Mouse (Mus musculus): ENCODE measurements around the gene Ccdc33. TPM values are rescaled to one million over a fixed set of nuclear protein-coding genes. Genes with fewer than 3 reads are reported as not detected.

Gene Ccdc33
- total and polyA plus RNA-seq, 2 experiments from 2014 or later: 0.52 to 0.75 TPM

DNA sequence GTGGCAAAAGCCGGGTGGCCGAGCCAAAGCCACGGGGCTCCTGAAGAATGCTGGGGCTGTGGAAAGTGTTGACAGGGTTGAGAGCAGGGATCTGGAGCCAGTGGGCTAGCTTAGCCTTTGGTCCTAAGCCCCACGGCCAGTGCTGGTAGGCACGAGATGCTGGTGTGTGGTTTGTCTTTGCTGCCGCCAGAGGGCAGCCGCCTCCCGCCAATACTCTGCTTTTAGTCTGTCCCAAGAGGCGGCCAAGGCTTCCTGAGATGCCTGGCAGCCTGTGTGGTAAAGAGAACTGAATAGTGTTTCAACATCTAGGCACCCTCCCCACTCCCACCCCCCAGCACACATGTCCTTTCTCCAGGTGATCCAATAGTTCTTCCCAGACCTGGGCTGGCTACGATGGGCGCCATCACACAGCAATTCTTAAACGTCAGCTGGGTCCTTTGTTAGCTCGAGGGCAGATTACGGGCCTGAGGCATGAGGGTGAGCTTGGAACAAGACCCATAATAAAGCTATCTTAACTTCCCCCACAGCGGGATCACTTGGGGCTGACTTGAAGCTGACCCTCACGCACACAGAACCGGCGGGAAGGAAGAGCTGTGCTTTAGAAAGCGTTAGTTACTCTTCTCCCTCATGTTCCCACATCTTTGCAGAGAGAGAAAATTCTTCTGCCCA lies 80.0 kb downstream of the Ccdc33 start:
- Histone ChIP-seq H3K4me1 (ENCODE audit: insufficient read depth, low read length) (peaks cover 8% of the 10 kb centered on the region; the same call in 1 of the 2 replicates), H3K4me2 (ENCODE audit: low read depth, low read length) (no peak overlapping the region), H3K9me3 (ENCODE audit: low read length) (no peaks in the 10 kb centered on the region), H3K27ac (no peak overlapping the region), H3K4me3 (ENCODE audit: low read length) (no peak overlapping the region), H3K27me3 (ENCODE audit: insufficient read depth, low read length) (no peaks in the 10 kb centered on the region), H3K36me3 (ENCODE audit: insufficient read depth, low read length) (no peaks in the 10 kb centered on the region), H3K9ac (replicated peaks; ENCODE audit: low read length) (no peak overlapping the region)
- DNase-seq (ENCODE audit: low spot score) (peak; percentile 94), ATAC-seq (peak; percentile 85)
- 25% methylated on average over 19 of the region's 19 CpGs for WGBS
- TF ChIP-seq CTCF (IDR thresholded peaks at IDR 0.05; ENCODE audit: low read depth): peak; percentile 96

DNA sequence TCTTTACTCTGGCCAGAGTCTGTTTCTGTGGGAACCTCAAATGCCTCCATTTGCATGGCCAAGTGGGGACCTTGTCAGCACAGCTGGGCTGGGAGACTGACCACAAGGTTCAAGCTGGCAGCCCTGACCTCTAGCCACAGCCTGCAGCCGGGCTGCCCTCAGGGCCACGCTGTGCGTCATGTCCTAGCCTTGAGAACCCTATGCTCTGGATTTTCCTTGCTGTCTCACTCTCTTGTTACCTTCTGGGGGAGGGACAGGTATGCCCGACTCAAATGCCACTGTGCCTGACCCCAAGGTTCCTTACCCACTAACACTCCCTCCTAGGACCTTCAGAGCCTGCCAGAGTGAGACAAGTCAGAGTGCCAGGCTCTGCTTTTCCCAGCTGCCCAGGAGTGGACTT lies 81.7 kb downstream of the Ccdc33 start:
- DNase-seq (ENCODE audit: low spot score) (no peak), ATAC-seq (no peak)
- Histone ChIP-seq H3K4me1 (ENCODE audit: insufficient read depth, low read length) (peaks cover 8% of the 10 kb centered on the region; the same call in 1 of the 2 replicates), H3K9me3 (ENCODE audit: low read length) (no peaks in the 10 kb centered on the region), H3K27me3 (ENCODE audit: insufficient read depth, low read length) (no peaks in the 10 kb centered on the region), H3K27ac (no peak overlapping the region), H3K36me3 (ENCODE audit: insufficient read depth, low read length) (no peaks in the 10 kb centered on the region), H3K9ac (replicated peaks; ENCODE audit: low read length) (no peak overlapping the region), H3K4me3 (ENCODE audit: low read length) (no peak overlapping the region), H3K4me2 (ENCODE audit: low read depth, low read length) (no peak overlapping the region)
- 88% methylated on average over 4 of the region's 4 CpGs for WGBS
- no peak for TF ChIP-seq CTCF (IDR thresholded peaks at IDR 0.05; ENCODE audit: low read depth)

DNA sequence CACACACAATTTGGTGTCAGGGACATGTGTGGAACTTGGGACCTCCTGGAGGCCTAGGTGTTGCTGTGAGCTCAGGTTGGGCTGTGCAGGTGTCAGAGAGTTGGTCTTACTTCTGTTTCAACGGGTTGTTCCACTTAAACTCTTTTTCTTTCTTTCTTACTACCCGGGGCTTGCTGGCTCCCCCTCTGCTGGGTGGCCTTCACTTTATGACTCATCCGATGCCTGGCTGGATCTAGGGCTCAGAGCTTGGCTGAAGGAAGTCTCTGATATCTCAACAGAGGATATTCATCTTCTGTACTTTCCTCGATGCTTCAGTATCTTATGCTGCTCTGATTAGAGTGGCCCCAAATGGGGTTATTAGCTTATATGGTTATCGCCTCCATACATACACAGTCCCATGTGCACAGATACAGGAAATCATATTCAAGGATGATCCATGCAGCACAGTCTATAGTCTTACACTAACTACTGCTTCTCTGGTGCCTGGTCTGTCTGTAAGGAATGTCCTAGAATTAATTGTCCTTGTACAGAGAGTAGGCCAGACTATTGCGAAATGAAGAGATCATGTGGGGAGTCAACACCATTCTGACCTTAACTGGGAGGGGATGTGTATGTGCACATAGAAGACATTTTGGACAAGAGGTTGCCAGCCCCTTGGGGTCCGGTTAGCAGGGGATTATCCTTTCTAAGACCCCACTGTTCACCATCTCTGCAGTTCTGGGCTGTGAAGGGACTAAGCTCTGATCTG lies 82.5 kb downstream of the Ccdc33 start:
- H3K27me3 ChIP-seq (ENCODE audit: insufficient read depth, low read length): no peaks in the 10 kb centered on the region
- no peak overlapping the region for H3K9ac ChIP-seq (replicated peaks; ENCODE audit: low read length)
- no peak overlapping the region for H3K27ac ChIP-seq
- no peak for TF ChIP-seq CTCF (IDR thresholded peaks at IDR 0.05; ENCODE audit: low read depth)
- ATAC-seq (no peak), DNase-seq (ENCODE audit: low spot score) (no peak)
- no peak overlapping the region for H3K4me2 ChIP-seq (ENCODE audit: low read depth, low read length)
- no peaks in the 10 kb centered on the region for H3K36me3 ChIP-seq (ENCODE audit: insufficient read depth, low read length)
- no peaks in the 10 kb centered on the region for H3K9me3 ChIP-seq (ENCODE audit: low read length)
- no peak overlapping the region for H3K4me3 ChIP-seq (ENCODE audit: low read length)
- H3K4me1 ChIP-seq (ENCODE audit: insufficient read depth, low read length): peaks cover 4% of the 10 kb centered on the region; the same call in 1 of the 2 replicates
- 74% methylated on average over 7 of the region's 7 CpGs for WGBS

DNA sequence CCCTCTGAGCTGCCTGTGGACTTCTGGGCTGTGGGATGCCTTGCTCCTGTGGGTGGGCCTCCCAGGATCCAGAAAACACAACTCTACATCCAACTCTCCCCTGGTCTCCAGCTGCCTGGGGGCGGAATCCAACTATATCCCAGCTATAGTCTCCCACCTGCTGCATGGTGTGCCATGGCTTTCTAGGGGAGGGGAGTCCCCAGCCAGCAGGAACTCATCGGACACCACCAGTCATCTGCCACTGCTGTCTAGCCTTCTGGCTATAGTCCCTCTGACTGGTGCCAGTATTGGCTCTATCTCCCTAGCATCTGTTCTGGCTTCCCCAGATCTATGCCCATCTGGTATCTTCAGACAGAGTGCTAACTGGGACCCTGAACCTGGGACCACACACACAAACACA lies 83.1 kb downstream of the Ccdc33 start:
- WGBS: 39% methylated on average over 2 of the region's 2 CpGs
- Histone ChIP-seq H3K36me3 (ENCODE audit: insufficient read depth, low read length) (no peaks in the 10 kb centered on the region), H3K4me2 (ENCODE audit: low read depth, low read length) (no peak overlapping the region), H3K4me1 (ENCODE audit: insufficient read depth, low read length) (no peaks in the 10 kb centered on the region), H3K4me3 (ENCODE audit: low read length) (no peak overlapping the region), H3K9me3 (ENCODE audit: low read length) (no peaks in the 10 kb centered on the region), H3K9ac (replicated peaks; ENCODE audit: low read length) (no peak overlapping the region), H3K27ac (no peak overlapping the region), H3K27me3 (ENCODE audit: insufficient read depth, low read length) (no peaks in the 10 kb centered on the region)
- ATAC-seq (peak; percentile 57), DNase-seq (ENCODE audit: low spot score) (peak; percentile 77)
- TF ChIP-seq CTCF (IDR thresholded peaks at IDR 0.05; ENCODE audit: low read depth): no peak

DNA sequence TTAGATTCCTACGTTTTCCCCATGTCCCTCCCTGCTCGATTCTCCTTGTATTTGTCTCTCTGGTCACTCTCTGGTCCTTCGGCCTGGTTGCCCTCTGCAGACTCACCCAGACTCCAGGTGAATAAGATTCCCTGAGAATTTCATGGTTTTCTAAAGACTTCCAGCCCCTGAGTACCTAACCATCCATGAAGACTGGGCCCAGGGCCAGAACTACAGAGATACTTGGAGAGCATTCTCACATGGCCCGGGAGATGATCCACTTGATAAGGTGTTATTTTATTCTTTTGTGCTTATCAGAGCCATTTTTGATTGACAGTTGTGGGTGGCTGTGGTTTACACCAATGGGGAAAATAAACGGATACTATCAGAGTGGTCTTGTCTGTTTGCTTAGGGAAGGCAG lies 86.7 kb downstream of the Ccdc33 start:
- 59% methylated on average over 5 of the region's 5 CpGs for WGBS
- Histone ChIP-seq H3K27me3 (ENCODE audit: insufficient read depth, low read length) (no peaks in the 10 kb centered on the region), H3K4me1 (ENCODE audit: insufficient read depth, low read length) (no peaks in the 10 kb centered on the region), H3K27ac (no peak overlapping the region), H3K36me3 (ENCODE audit: insufficient read depth, low read length) (no peaks in the 10 kb centered on the region), H3K4me2 (ENCODE audit: low read depth, low read length) (no peak overlapping the region), H3K9me3 (ENCODE audit: low read length) (no peaks in the 10 kb centered on the region), H3K9ac (replicated peaks; ENCODE audit: low read length) (no peak overlapping the region), H3K4me3 (ENCODE audit: low read length) (no peak overlapping the region)
- no peak for TF ChIP-seq CTCF (IDR thresholded peaks at IDR 0.05; ENCODE audit: low read depth)
- ATAC-seq (no peak), DNase-seq (ENCODE audit: low spot score) (peak; percentile 44)

DNA sequence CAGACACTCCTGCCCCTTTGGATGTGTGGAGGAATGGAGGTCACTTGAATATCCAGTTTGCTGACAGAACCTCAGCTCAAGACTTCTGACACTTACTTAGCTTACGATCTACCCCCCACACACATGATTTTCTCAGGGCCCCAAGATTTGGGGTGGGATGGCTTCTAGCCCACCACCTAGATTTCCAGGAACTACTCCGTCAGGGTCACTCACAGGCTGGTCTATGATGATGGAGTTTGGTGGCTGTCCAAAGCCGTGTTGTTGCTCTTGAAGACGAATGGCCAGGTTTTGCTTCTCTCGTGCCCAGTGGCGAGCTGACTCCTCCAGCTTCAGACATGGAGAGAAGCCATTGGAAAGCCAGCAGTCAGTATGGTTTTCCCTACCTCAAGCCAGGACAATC lies 89.0 kb downstream of the Ccdc33 start:
- no peak overlapping the region for H3K4me3 ChIP-seq (ENCODE audit: low read length)
- ATAC-seq: no peak
- H3K27ac ChIP-seq: no peak overlapping the region
- no peak overlapping the region for H3K4me2 ChIP-seq (ENCODE audit: low read depth, low read length)
- no peaks in the 10 kb centered on the region for H3K27me3 ChIP-seq (ENCODE audit: insufficient read depth, low read length)
- DNase-seq (ENCODE audit: low spot score): no peak
- no peaks in the 10 kb centered on the region for H3K36me3 ChIP-seq (ENCODE audit: insufficient read depth, low read length)
- 88% methylated on average over 6 of the region's 6 CpGs for WGBS
- H3K9ac ChIP-seq (replicated peaks; ENCODE audit: low read length): no peak overlapping the region
- H3K4me1 ChIP-seq (ENCODE audit: insufficient read depth, low read length): no peaks in the 10 kb centered on the region
- TF ChIP-seq CTCF (IDR thresholded peaks at IDR 0.05; ENCODE audit: low read depth): no peak
- no peaks in the 10 kb centered on the region for H3K9me3 ChIP-seq (ENCODE audit: low read length)

DNA sequence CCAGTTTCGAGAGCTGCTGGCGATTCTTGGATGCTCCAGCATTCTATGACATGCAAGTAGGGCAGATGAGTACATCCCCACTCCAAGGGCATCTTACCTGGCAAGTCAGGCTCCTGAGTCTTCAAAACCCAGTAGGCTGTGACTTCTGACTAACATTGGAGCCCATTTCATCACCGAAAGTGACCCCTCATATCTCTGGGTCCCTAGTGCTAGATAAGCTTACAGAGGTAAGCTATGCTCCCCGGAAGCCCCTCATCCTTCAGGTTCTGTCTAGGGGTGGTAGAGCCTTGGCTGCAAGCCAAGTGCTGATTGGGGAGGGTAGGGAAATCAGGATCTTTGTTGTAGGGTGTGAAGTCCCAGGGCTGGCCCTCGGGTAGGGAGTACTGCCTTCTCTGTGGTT lies 89.8 kb downstream of the Ccdc33 start:
- ATAC-seq: no peak
- WGBS: 70% methylated on average over 5 of the region's 5 CpGs

More for the DNA sequence above, 89.8 kb downstream of the Ccdc33 start:
- Histone ChIP-seq H3K4me2 (ENCODE audit: low read depth, low read length) (no peak overlapping the region), H3K4me1 (ENCODE audit: insufficient read depth, low read length) (no peaks in the 10 kb centered on the region), H3K9ac (replicated peaks; ENCODE audit: low read length) (no peak overlapping the region), H3K9me3 (ENCODE audit: low read length) (no peaks in the 10 kb centered on the region), H3K27ac (no peak overlapping the region), H3K4me3 (ENCODE audit: low read length) (no peak overlapping the region), H3K27me3 (ENCODE audit: insufficient read depth, low read length) (no peaks in the 10 kb centered on the region), H3K36me3 (ENCODE audit: insufficient read depth, low read length) (no peaks in the 10 kb centered on the region)
- TF ChIP-seq CTCF (IDR thresholded peaks at IDR 0.05; ENCODE audit: low read depth): no peak
- DNase-seq (ENCODE audit: low spot score): no peak

Data from hindbrain, postnatal 0 days (tissue).